Mouse (Mus musculus): ENCODE measurements around the gene Gins3. TPM values are rescaled to one million over a fixed set of nuclear protein-coding genes. Genes with fewer than 3 reads are reported as not detected.
A peak's percentile ranks its signal among the peaks of the same experiment; 100 is the strongest.

Gins3 gene
- total and polyA plus RNA-seq, 2 experiments from 2014 or later = 4.3 to 4.4 TPM

DNA sequence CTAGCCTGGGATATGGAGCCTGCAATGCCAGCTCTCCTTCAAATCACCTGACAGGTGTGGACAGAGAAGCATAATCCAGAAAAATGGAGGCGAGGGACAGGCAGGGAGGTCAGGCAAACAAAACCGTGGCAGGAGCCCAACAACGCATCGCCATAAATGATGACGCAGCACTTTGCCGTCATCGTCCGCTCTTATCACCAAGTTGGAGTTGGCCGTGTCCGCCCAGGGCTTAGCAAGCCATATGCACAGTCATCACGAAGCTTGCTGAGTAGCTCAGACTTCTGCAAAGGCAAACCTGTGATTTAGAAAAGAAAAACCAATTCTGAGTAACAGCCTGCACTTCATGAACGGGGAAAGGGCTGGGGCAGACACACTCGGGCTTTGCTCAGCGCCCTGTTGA lies 22.5 kb upstream of the Gins3 start:
- Histone ChIP-seq H3K9ac (no peak overlapping the region), H3K4me1 (ENCODE audit: insufficient read depth) (no peaks in the 10 kb centered on the region), H3K27me3 (ENCODE audit: insufficient read depth, low read length) (no peaks in the 10 kb centered on the region), H3K9me3 (ENCODE audit: low read length) (no peaks in the 10 kb centered on the region), H3K27ac (ENCODE audit: low read depth, low read length) (no peak overlapping the region), H3K4me2 (ENCODE audit: low read depth) (no peak overlapping the region), H3K36me3 (ENCODE audit: insufficient read depth) (no peaks in the 10 kb centered on the region), H3K4me3 (ENCODE audit: low read depth, low read length) (no peak overlapping the region)
- no peak for DNase-seq
- no peak for TF ChIP-seq CTCF (IDR thresholded peaks at IDR 0.05; ENCODE audit: low read depth)
- WGBS = 88% methylated on average over 14 of the region's 14 CpGs
- no peak for ATAC-seq

DNA sequence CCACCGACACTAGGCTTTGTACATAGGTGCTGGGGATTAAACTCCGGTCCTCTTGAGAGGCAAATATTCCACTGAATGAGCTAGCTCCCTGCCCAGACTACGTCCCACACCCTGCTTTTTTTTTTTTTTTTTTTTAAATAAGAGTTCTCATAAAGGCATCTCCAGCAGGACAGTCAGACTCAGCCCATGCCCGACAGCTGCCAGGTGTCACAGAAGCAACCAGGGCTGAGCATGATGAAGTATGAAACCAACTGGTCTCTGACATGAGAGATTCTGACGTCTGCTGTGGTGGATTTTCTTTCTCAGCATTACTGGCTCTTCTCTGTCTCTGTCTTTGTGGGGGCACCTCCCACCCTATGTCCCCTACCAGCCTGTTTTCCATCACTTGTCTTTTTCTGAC lies 21.5 kb upstream of the Gins3 start:
- Histone ChIP-seq H3K27ac (ENCODE audit: low read depth, low read length) (no peak overlapping the region), H3K4me1 (ENCODE audit: insufficient read depth) (no peaks in the 10 kb centered on the region), H3K36me3 (ENCODE audit: insufficient read depth) (no peaks in the 10 kb centered on the region), H3K4me2 (ENCODE audit: low read depth) (no peak overlapping the region), H3K9ac (no peak overlapping the region), H3K9me3 (ENCODE audit: low read length) (no peaks in the 10 kb centered on the region), H3K27me3 (ENCODE audit: insufficient read depth, low read length) (no peaks in the 10 kb centered on the region), H3K4me3 (ENCODE audit: low read depth, low read length) (no peak overlapping the region)
- WGBS = 62% methylated on average over 5 of the region's 5 CpGs
- DNase-seq (no peak), ATAC-seq (no peak)
- no peak for TF ChIP-seq CTCF (IDR thresholded peaks at IDR 0.05; ENCODE audit: low read depth)

DNA sequence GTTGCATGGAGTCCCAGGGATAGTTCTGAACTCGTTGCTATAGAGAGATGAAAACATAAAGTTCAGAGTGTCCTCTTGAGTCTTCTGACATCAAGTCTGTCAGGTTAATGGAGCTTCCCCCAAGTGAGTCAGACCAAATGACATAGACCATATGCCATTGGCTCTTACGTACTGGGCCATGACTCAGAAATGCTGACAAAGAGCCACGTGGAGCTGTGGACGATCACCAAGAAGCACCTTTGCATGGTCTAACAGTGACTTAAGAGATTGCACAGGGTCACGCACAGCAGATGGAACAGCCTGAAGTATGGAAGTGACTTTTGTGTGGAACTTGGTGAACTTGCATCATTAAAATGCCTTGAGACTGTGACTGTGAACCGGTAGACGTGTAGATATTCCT lies 16.9 kb upstream of the Gins3 start:
- H3K4me1 ChIP-seq (ENCODE audit: insufficient read depth) = no peaks in the 10 kb centered on the region
- no peak overlapping the region for H3K27ac ChIP-seq (ENCODE audit: low read depth, low read length)
- no peak overlapping the region for H3K4me3 ChIP-seq (ENCODE audit: low read depth, low read length)
- ATAC-seq (no peak), DNase-seq (no peak)
- H3K36me3 ChIP-seq (ENCODE audit: insufficient read depth) = no peaks in the 10 kb centered on the region
- H3K9ac ChIP-seq = no peak overlapping the region
- TF ChIP-seq CTCF (IDR thresholded peaks at IDR 0.05; ENCODE audit: low read depth) = no peak
- H3K27me3 ChIP-seq (ENCODE audit: insufficient read depth, low read length) = no peaks in the 10 kb centered on the region
- H3K4me2 ChIP-seq (ENCODE audit: low read depth) = no peak overlapping the region
- H3K9me3 ChIP-seq (ENCODE audit: low read length) = no peaks in the 10 kb centered on the region
- WGBS = 90% methylated on average over 7 of the region's 7 CpGs

DNA sequence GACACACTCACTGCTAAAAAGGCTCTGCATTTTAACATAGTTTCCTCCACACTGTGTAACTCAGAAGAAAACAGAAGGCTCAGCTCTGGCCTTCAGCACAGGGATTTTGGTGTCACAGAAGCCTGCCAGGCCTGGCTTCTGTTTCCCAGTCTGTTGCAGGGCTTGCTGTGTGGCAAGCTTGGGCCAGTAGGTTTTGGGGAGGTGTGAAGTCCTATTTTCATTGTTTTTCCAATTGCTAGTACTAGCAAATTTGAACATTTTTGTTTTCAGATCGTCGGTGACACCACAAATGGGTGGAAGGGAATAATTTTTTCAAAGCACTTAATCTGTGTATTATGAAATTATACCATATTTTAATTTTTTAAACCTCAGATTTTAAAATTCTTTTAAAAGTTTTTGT lies 13.2 kb upstream of the Gins3 start:
- Histone ChIP-seq H3K4me2 (ENCODE audit: low read depth) (no peak overlapping the region), H3K27me3 (ENCODE audit: insufficient read depth, low read length) (no peaks in the 10 kb centered on the region), H3K4me3 (ENCODE audit: low read depth, low read length) (no peak overlapping the region), H3K36me3 (ENCODE audit: insufficient read depth) (no peaks in the 10 kb centered on the region), H3K9me3 (ENCODE audit: low read length) (no peaks in the 10 kb centered on the region), H3K4me1 (ENCODE audit: insufficient read depth) (no peaks in the 10 kb centered on the region), H3K9ac (no peak overlapping the region), H3K27ac (ENCODE audit: low read depth, low read length) (no peak overlapping the region)
- no peak for DNase-seq
- WGBS = 87% methylated on average over 2 of the region's 2 CpGs
- TF ChIP-seq CTCF (IDR thresholded peaks at IDR 0.05; ENCODE audit: low read depth) = no peak
- no peak for ATAC-seq

DNA sequence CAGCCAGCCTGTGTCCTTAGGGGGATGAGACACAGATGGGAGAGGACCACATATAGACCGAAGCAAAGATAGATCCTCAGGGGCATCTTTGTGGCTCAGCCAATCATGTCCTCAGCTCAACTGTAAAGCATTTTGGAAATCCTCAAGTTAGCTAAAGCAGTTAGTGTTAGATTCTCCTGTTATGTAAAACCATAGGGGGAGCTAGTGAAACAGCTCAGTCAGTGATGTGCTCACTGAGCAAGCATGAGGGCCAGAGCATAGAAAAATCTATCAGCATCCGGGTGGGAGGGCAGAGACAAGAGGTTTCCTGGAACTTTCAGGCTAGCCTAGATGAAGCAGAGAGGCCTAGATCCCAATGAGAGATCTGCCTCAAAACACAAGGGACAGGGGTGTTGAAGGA lies 8.4 kb upstream of the Gins3 start:
- no peak for TF ChIP-seq CTCF (IDR thresholded peaks at IDR 0.05; ENCODE audit: low read depth)
- ATAC-seq = no peak
- DNase-seq = no peak
- Histone ChIP-seq H3K9ac (no peak overlapping the region), H3K4me2 (ENCODE audit: low read depth) (no peak overlapping the region), H3K36me3 (ENCODE audit: insufficient read depth) (no peaks in the 10 kb centered on the region), H3K27me3 (ENCODE audit: insufficient read depth, low read length) (no peaks in the 10 kb centered on the region; the same call in 1 of the 2 replicates), H3K4me3 (ENCODE audit: low read depth, low read length) (no peak overlapping the region), H3K4me1 (ENCODE audit: insufficient read depth) (no peaks in the 10 kb centered on the region), H3K9me3 (ENCODE audit: low read length) (no peaks in the 10 kb centered on the region), H3K27ac (ENCODE audit: low read depth, low read length) (no peak overlapping the region)
- WGBS = 85% methylated on average over 2 of the region's 2 CpGs

GRCm38 (mm10) chr8:95632840-95633239 lies 413 bp upstream of the Gins3 start:
- H3K9ac ChIP-seq = no peak overlapping the region
- H3K4me3 ChIP-seq (ENCODE audit: low read depth, low read length) = peak overlapping the region; percentile 63
- ATAC-seq (peak; percentile 5; the same call in 1 of the 2 replicates), DNase-seq (no peak)
- H3K36me3 ChIP-seq (ENCODE audit: insufficient read depth) = no peaks in the 10 kb centered on the region
- WGBS = 84% methylated on average over 6 of the region's 6 CpGs
- H3K9me3 ChIP-seq (ENCODE audit: low read length) = no peaks in the 10 kb centered on the region
- peaks cover 7% of the 10 kb centered on the region; the same call in 1 of the 2 replicates for H3K4me1 ChIP-seq (ENCODE audit: insufficient read depth)
- peak overlapping the region; percentile 94 for H3K4me2 ChIP-seq (ENCODE audit: low read depth)
- TF ChIP-seq CTCF (IDR thresholded peaks at IDR 0.05; ENCODE audit: low read depth) = no peak
- no peaks in the 10 kb centered on the region; the same call in 1 of the 2 replicates for H3K27me3 ChIP-seq (ENCODE audit: insufficient read depth, low read length)
- no peak overlapping the region for H3K27ac ChIP-seq (ENCODE audit: low read depth, low read length)

GRCm38 (mm10) chr8:95634063-95634340 lies 749 bp downstream of the Gins3 start:
- Histone ChIP-seq H3K36me3 (ENCODE audit: insufficient read depth) (no peaks in the 10 kb centered on the region), H3K9ac (peak overlapping the region; percentile 40; the same call in 1 of the 2 replicates), H3K4me1 (ENCODE audit: insufficient read depth) (peaks cover 7% of the 10 kb centered on the region; the same call in 1 of the 2 replicates), H3K4me3 (ENCODE audit: low read depth, low read length) (peak overlapping the region; percentile 63), H3K27ac (ENCODE audit: low read depth, low read length) (no peak overlapping the region), H3K9me3 (ENCODE audit: low read length) (no peaks in the 10 kb centered on the region), H3K27me3 (ENCODE audit: insufficient read depth, low read length) (no peaks in the 10 kb centered on the region), H3K4me2 (ENCODE audit: low read depth) (peak overlapping the region; percentile 94)
- no peak for TF ChIP-seq CTCF (IDR thresholded peaks at IDR 0.05; ENCODE audit: low read depth)
- DNase-seq (no peak), ATAC-seq (no peak)
- WGBS = 2% methylated on average over 6 of the region's 6 CpGs

- DNase-seq (no peak), ATAC-seq (no peak)
- no peaks in the 10 kb centered on the region for H3K4me1 ChIP-seq (ENCODE audit: insufficient read depth)
- no peaks in the 10 kb centered on the region for H3K27me3 ChIP-seq (ENCODE audit: insufficient read depth, low read length)
- no peak for TF ChIP-seq CTCF (IDR thresholded peaks at IDR 0.05; ENCODE audit: low read depth)
- 87% methylated on average over 2 of the region's 2 CpGs for WGBS
- H3K36me3 ChIP-seq (ENCODE audit: insufficient read depth) = no peaks in the 10 kb centered on the region
- H3K4me3 ChIP-seq (ENCODE audit: low read depth, low read length) = no peak overlapping the region
- H3K9me3 ChIP-seq (ENCODE audit: low read length) = no peaks in the 10 kb centered on the region
- H3K27ac ChIP-seq (ENCODE audit: low read depth, low read length) = no peak overlapping the region
- H3K9ac ChIP-seq = no peak overlapping the region
- no peak overlapping the region for H3K4me2 ChIP-seq (ENCODE audit: low read depth)
Measured at GRCm38 (mm10) chr8:95644942-95645341, 11.7 kb downstream of the Gins3 start.

All from forebrain, postnatal 0 days (tissue).